Mouse (Mus musculus) adrenal gland, adult 2 months (tissue): ENCODE results near the gene Chac1. TPM values are rescaled to one million over a fixed set of nuclear protein-coding genes. Genes with fewer than 3 reads are reported as not detected.

Experiments
- DNase-seq: peaks from one replicate; pipeline ENCODE4 v3.0.0; 2021
- polyA plus RNA-seq: library from polyadenylated mRNA; depleted of rRNA; stranded (reverse); fragments of >200 nt; gene quantifications from 2 replicates; pipeline ENCODE4 v1.2.3, GENCODE M21; 2012; rRNA removed
- total RNA-seq, 2 experiments: library from RNA; stranded (reverse); gene quantifications; 2 replicates each; pipeline ENCODE4 v1.2.3; 2021

Gene Chac1
- total and polyA plus RNA-seq, 3 experiments = 3.1 to 28.4 (median 21.4) TPM

DNA sequence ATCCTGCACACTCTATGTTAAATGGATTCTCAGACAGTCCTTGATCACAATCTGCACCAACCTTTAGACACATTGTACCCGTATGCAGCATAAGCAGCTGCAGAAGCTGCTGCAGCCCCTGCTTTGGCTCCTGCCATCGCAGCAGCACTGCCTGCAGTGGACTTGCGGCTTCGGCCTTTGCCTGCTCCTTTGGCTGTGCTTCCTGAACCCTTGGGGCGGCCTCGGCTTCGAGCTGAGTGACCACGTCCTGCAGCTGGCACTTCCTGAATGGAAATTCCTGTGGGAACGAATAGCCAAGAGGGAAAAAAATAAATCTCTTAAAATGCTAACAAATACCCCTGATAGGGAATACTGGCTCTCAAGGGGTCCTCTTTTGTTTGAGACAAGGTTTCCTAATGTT, 26.3 kb downstream of the Chac1 start:
- DNase-seq = no peak

DNA sequence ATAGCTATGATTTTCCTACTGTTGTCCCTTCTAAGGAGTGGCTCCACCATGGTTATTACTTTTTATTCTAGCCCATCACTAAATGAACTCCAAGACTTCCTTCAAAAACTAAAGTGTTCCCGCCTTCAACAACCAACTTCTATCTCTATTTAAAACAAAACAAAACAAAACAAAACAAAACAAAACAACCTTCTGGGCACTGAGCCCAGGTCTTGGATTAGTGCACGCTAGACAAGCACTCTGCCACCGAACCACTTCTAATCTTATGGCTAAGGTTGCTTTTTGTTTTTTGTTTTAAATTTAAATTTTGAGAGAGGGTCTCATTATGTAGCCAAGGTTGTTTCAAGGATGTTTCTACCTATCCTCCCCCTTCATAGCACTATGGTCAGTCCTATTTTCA, 26.8 kb downstream of the Chac1 start:
- DNase-seq = no peak

DNA sequence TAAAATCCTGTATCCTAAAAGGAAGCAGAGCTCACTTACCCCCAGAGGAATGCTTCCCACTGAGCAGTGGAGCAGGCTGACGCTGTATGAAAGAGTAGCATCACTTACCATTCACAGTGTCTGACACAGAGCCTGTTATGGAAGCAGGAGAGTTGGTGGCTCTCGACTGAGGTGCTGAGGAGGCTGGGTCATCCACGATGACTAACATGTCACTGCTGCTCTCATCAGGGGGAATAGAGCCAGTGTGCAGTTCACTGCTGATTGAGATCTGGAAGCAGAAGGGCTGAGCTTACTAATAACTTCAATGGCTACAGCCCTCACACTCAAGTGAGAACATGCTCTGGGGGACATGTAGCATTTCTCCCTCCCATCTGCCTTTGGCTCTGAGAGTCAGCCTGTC, 28.4 kb downstream of the Chac1 start:
- peak; percentile 45 for DNase-seq

DNA sequence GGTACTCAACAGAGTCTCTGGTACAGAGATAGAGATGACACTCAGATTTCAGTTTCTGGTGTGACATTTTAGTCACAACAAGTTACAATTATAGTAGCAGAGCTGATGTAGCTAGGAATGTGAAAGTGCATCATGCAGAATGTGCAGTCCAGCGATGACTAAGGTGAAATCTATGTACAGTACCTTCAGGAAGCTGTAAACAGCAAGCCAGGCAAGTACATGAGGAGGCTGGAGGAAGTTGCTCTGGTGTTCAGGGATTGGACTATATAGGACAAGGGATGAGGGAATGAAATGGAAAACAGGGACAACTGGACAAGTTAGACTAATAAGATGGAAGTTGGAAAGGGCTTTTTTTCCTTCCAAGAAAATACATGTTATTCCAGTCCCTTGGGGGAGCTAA, 37.2 kb downstream of the Chac1 start:
- no peak for DNase-seq

DNA sequence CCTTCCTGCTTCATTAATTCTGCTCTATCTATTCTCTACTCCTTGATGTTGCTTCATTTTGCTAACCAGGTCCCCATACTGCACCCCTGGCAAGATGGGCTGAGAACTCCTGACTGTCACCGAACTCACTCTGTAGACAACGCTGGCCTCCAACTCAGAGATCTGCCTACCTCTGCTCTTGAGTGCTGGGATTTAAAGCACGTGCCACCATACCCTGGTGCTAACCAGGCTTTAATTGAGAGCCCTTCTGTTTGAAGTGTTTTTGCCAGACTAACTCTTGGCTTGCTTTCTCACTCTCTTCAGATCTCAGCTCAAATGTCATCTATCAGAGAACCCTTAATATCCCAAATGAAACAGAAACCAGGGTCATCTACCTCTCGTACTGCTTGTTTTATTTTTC, 39.0 kb downstream of the Chac1 start:
- no peak for DNase-seq

DNA sequence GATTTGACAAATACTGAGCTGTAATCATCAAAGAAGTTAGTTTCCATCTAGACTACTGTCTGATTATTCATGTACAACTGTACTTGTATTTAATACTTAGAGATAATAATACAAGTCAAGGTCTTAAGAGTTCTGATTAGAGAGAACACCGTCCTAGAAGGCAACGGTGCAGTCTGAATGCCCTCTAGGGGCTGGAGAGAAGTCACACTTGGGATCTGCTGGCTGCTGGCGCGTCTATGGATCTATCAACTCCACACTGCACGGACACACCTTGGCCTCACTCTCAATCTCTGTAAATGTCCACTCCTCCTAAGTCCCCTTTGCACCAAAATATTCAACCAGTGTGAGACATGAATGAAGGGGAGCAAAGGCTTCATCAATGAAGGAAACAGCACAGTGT, 47.2 kb downstream of the Chac1 start:
- DNase-seq = no peak

DNA sequence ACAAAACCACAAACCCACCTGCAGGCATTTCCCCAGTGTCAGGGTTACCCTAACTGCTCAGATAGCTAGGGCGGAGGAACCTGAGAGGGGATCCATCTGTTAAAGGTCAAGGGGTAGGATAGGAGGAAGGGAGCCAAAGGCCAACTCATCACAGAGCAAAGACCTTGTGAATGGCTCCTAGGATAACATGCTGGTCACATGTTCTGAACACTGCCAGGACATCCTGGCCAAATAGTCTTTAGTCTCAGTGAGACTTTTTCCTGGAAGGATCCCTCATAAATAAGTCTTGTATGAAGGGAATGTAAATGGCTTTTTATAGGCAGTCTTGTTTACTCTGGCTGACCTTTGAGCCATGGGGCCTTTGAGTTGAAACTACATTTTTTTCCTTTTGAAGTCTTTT, 47.6 kb downstream of the Chac1 start:
- DNase-seq = peak; percentile 68

DNA sequence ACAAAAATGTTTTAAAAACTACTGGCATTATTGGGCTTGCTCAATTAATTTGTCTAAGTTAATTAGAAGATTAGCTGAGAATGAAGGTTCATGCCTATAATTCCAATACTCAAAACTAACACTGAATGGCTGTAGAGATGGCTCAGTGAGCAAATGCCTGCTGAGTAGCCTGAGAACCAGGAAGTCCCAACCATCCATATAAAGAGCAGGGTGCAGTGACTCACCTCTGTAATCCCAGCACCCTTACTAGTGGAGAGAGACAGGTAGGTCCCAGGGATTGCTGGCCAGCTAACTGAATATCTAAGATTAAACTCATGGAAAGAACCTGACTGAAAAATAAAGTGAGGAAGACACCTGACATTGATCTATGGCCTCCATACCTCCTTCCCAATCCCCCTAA, 48.3 kb downstream of the Chac1 start:
- DNase-seq = no peak

Other genes with a start within 250 kb of the Chac1 start
- 1 to 10 TPM in 1 of 2 experiments, under 1 TPM in 1; 0.76 to 1.3 TPM for gene Rad51, start 238.4 kb upstream of the Chac1 start, total RNA-seq
- gene Rad51, start 238.4 kb upstream of the Chac1 start, polyA plus RNA-seq = 0.46 and 0.79 TPM in 2 replicates
- gene Rmdn3, start 194.2 kb upstream of the Chac1 start, total RNA-seq = 10 to 100 TPM; 59.2 to 72.7 TPM
- gene Rmdn3, start 194.2 kb upstream of the Chac1 start, polyA plus RNA-seq = 26.6 and 28.5 TPM in 2 replicates
- gene Gchfr, start 183.5 kb upstream of the Chac1 start, total RNA-seq = 10 to 100 TPM; 20.2 to 22.5 TPM
- 34.4 and 38.1 TPM in 2 replicates for gene Gchfr, start 183.5 kb upstream of the Chac1 start, polyA plus RNA-seq
- under 1 TPM; 0.09 to 0.28 TPM for gene Gm14137, start 176.7 kb upstream of the Chac1 start, total RNA-seq
- gene Gm14137, start 176.7 kb upstream of the Chac1 start, polyA plus RNA-seq = 0.04 and 0.17 TPM in 2 replicates
- gene Zfyve19, start 142.6 kb upstream of the Chac1 start, total RNA-seq = 10 to 100 TPM; 29.5 to 36.1 TPM
- 30.4 and 33.4 TPM in 2 replicates for gene Zfyve19, start 142.6 kb upstream of the Chac1 start, polyA plus RNA-seq
- 10 to 100 TPM; 12.3 to 21.0 TPM for gene Dnajc17, start 142.4 kb upstream of the Chac1 start, total RNA-seq
- gene Dnajc17, start 142.4 kb upstream of the Chac1 start, polyA plus RNA-seq = 3.6 and 3.7 TPM in 2 replicates
- not detected for gene Ppp1r14d, start 121.3 kb upstream of the Chac1 start, total RNA-seq
- not detected in 2 replicates for gene Ppp1r14d, start 121.3 kb upstream of the Chac1 start, polyA plus RNA-seq
- gene Spint1, start 113.9 kb upstream of the Chac1 start, total RNA-seq = 1 to 10 TPM; 1.8 to 3.4 TPM
- gene Spint1, start 113.9 kb upstream of the Chac1 start, polyA plus RNA-seq = 1.9 and 2.9 TPM in 2 replicates
- 1 to 10 TPM in 1 of 2 experiments, under 1 TPM in 1; 0.23 to 2.2 TPM for gene Rhov, start 80.0 kb upstream of the Chac1 start, total RNA-seq
- 0.34 and 0.91 TPM in 2 replicates for gene Rhov, start 80.0 kb upstream of the Chac1 start, polyA plus RNA-seq
- gene Vps18, start 62.5 kb upstream of the Chac1 start, total RNA-seq = 10 to 100 TPM; 21.2 to 22.0 TPM
- gene Vps18, start 62.5 kb upstream of the Chac1 start, polyA plus RNA-seq = 27.6 and 30.1 TPM in 2 replicates
- gene Dll4, start 25.4 kb upstream of the Chac1 start, total RNA-seq = 1 to 10 TPM; 5.8 to 9.8 TPM
- 14.9 and 16.0 TPM in 2 replicates for gene Dll4, start 25.4 kb upstream of the Chac1 start, polyA plus RNA-seq
- gene Ino80, start 126.5 kb downstream of the Chac1 start, total RNA-seq = 10 to 100 TPM; 15.9 to 22.6 TPM
- gene Ino80, start 126.5 kb downstream of the Chac1 start, polyA plus RNA-seq = 6.0 and 6.1 TPM in 2 replicates
- gene Exd1, start 196.4 kb downstream of the Chac1 start, total RNA-seq = 1 to 10 TPM; 1.1 to 1.6 TPM
- gene Exd1, start 196.4 kb downstream of the Chac1 start, polyA plus RNA-seq = 0.17 and 0.22 TPM in 2 replicates
- 100 to 1,000 TPM; 295 to 331 TPM for gene Chp1, start 196.5 kb downstream of the Chac1 start, total RNA-seq
- gene Chp1, start 196.5 kb downstream of the Chac1 start, polyA plus RNA-seq = 109 and 125 TPM in 2 replicates